Mouse (Mus musculus): ENCODE results near the gene Aifm2. TPM values are rescaled to one million over a fixed set of nuclear protein-coding genes. Genes with fewer than 3 reads are reported as not detected.

Aifm2 gene
- 6.7 and 8.6 TPM in 2 replicates for polyA plus RNA-seq (2021; fragmentation: Nextera tagmentation)
- long read RNA-seq, experiment 1, transcript Aifm2-204 (10 exons, 1,512 nt): minor isoform, 10 of 61 reads
- long read RNA-seq, experiment 1, transcript Aifm2-203 (9 exons, 3,086 nt): major isoform, 23 of 61 reads
- long read RNA-seq, experiment 1, transcript Aifm2-201 (10 exons, 1,442 nt): minor isoform, 9 of 61 reads
- long read RNA-seq, experiment 1, partial matches to known transcripts: 6 of 61 reads
- long read RNA-seq, experiment 1, other reads (novel, unspliced or antisense): 13 of 61 reads
- long read RNA-seq, experiment 2, partial matches to known transcripts: 4 of 10 reads
- long read RNA-seq, experiment 2, other reads (novel, unspliced or antisense): 0 of 10 reads

GRCm38 (mm10) chr10:61714771-61715461 lies at the start of gene Aifm2:
Gene Aifm2, plus strand, starts transcription at chr10:61715263.

DNA sequence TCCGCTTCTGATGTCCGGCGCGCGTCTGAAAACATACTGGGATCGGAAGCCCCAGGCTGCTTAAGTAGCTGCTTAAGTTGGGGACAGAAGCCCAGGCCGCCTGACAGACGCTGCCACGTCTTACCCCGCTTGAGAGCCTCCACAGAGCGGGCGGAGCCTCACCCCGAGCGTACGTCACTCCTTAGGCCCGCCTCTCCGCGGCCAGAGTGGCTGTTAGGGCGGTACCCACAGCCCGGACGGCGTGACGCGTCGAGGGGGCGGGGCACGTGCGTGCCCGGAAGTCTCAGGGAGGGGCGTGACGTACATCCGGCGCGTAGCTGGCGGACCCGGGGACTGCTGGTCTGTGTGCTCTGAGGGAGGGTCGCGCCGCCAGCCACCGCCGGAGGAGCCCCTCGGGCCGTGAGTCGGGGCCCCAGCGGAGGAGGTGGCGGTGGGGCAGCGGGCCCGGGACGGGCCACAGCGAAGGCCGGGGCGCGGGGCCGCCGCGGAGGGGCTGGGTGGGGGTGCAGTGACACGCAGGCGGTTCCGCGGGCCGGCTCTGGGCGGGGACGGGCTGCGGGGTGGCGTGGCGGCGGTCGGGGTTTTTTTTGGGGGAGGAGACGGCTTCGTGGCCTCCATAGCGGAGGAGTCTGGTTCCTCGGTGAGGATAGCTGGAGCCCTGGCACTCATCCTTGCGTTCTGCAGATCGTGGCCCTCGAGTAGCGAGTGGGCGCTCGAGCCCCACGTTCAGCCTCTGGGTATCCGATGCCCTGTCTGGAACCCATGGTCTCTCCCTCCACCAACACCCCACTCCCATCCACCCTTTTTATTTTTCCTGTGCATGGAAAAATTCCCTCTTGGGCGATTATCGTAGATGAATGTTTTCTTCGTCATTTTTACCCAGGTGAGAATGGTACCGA lies 34.8 kb upstream of the Aifm2 start, which contains the start of gene Sar1a:
Gene Sar1a (plus strand): TSS at position 285 of the 899 bp plus-strand sequence.

GRCm38 (mm10) chr10:61694870-61695670 lies 20.0 kb upstream of the Aifm2 start, which contains the start of gene Tysnd1:
Gene Tysnd1, plus strand, starts transcription at chr10:61695514.

DNA sequence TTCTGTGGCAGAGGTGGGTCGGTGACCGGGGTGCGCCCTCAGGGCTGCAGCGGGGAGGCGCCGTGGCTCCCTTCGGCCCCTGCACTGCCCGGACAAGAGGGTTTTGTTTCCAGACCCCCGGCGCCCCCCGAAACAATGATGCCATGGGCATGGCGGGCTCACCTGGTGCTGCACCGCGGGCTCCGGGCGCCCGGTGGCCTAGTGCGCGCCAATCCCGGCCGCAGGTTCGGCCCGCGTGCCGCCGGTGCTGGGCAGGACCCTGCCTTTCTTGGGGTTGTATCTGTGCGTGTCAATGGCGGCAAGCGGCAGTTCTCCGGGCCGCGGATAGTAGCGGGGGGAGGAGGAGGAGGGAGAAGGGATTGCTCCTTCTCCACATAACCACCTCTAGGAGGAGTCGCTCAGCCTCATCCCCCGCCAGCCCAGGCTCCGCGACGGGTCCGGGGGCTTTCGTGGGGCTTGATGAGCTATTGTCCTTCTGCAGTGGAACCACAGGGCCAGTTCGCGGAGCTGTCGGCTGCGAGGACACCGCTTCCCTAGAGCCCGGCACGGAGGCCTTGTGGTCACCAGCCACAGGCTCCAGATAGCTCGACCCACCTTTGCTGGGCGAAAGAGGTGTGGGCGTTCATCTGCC lies 68.7 kb downstream of the Aifm2 start, which contains the start of gene H2afy2:
Gene H2afy2 (minus strand): TSS at position 527 of the 631 bp plus-strand sequence.

Other genes starting within 250 kb of the Aifm2 start
- 6.0 and 12.1 TPM in 2 replicates for gene Lrrc20, start 239.5 kb upstream of the Aifm2 start, polyA plus RNA-seq (2021; fragmentation: Nextera tagmentation)
- gene Npffr1, start 119.8 kb upstream of the Aifm2 start, polyA plus RNA-seq (2021; fragmentation: Nextera tagmentation): 0.67 and 0.89 TPM in 2 replicates
- 144 and 167 TPM in 2 replicates for gene Ppa1, start 66.7 kb upstream of the Aifm2 start, polyA plus RNA-seq (2021; fragmentation: Nextera tagmentation)
- 103 and 128 TPM in 2 replicates for gene Sar1a, start 35.0 kb upstream of the Aifm2 start, polyA plus RNA-seq (2021; fragmentation: Nextera tagmentation)
- gene Tysnd1, start 19.7 kb upstream of the Aifm2 start, polyA plus RNA-seq (2021; fragmentation: Nextera tagmentation): 14.4 and 26.1 TPM in 2 replicates
- 22.2 and 23.9 TPM in 2 replicates for gene H2afy2, start 68.9 kb downstream of the Aifm2 start, polyA plus RNA-seq (2021; fragmentation: Nextera tagmentation)

All from left cerebral cortex, adult 6 months (tissue).